Mouse (Mus musculus) neural tube, embryonic 10.5 days (tissue): Measurements from ENCODE around the gene Cers6.

ENCODE experiments used
- DNase-seq: peaks from one replicate; pipeline ENCODE4 v3.0.0-alpha.2; 2017; ENCODE audit warnings: low spot score; ENCODE audit errors: extremely low spot score

Gene Cers6

DNA sequence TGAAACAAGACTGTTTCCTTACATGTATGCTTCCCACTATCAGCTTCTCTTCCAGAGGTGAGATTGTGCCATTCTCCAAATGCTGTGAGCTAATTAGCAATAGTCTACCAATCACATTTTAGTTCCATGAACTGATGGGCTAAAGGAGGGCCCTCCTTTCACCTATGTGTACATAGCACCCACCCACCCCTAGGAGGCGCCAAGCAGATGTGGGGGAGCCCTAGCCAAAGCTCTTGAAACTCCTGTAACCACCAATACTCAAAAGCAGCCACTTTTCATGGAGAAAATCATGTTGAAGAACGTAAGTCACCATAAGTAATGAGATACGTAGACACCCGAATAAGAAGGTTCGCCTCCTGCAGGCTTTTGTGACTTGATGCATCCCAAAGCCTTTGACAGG lies 251.4 kb downstream of the Cers6 start:
- DNase-seq = no peak

DNA sequence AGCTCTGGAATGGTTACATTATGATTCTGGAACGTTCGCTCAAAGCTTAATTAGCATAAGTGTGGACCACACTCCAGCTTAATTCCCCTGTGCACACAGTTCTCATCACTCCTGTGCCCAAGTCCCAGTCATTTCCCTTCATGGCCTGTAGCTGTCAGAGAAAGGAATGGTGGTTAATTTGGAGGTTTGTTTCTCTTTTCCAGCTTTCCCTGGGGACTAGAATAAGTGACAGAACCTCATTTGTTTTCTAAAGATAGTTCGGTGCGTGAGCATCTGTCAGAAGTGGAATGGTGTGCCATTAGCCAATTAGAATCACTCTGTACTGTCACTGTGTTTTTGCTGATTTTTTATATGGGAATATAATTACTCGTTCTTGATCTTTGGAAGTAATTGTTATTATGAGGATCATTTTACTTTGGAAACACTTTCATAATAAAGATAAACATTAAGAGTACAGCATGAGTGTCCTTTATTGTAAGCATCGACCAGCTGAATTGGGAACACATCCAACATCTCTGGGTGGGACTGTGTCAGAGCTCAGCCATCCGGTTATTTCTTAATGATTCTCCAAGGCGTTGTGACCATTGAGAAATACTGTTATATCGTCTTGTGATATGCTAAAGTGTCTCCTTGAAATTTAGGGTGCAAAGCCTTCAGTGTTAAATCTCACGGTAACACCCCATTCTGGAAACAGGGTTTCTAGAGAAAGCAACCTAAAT lies 252.7 kb downstream of the Cers6 start:
- no peak for DNase-seq

DNA sequence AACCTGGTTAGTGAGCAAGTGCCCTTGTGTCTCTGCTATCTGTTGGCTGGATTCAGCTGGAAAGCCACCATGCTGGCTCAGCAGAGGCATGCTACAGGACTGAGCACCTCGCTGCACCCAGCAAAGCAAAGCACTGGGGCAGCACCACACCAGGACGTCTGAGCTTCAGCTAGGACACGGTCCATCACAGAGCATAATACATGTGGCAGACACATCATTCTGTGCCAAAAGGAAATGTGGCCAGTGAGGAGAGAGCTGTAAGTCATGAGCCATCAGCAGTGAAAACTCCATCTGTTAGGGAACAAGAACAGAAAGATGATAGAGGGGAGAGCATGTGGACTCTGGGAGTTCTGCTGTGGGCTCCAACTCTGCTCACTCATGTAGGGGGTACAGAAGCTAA lies 254.7 kb downstream of the Cers6 start:
- DNase-seq = no peak

DNA sequence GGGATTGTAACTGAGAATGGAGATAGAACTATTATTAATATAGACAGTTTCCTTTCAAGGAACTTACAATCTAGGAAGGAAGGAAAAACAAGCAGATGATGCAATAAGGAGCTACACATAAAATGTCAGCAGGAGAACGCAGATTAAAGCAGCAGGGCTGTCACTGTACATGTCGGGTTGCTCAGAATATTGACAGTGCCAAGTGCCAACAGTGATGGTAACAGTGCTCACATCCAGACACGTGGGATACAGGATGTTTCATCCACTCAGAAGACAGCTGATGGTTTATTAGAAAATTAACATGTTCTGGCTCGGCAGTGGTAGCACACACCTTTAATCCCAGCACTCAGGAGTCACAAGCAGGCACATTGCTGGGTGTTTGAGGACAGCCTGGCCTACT lies 255.5 kb downstream of the Cers6 start:
- DNase-seq = no peak

DNA sequence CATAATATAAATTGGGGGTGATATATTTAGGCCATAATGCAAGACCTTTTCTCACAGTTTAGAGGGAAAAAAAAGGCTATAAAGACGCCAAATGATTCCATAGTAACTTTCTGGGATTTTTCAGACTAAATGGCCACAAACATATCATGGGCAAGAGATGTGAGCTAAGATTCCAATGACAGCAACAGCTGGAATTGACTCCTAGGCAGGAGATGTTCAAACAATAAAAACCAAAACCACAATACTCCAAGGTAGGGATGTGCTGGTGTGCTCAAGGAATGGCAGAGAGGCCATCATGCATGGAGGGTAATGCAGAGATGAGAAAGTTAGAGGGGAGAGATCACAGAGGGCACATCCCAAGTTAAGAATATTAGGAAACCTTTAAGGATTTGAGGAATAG lies 257.8 kb downstream of the Cers6 start:
- no peak for DNase-seq

DNA sequence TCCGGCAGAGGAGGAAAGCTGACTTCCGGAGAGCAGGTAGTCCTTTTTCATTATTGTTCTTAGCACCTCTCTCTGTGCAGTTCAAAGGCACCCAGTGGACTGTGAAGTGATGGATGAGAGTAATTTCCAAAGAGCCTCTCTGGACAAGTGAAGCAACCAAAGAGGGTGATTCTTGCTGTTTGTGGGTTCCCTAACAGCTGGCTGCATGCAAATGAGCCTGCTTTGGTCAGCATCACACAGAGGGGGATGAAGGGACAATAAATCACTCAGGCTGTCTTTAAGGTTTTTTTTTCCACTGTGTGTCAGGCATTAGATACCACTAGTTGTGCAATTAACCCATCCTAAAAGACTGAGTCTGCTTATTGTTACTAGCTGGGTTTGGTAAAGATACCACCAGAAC lies 258.5 kb downstream of the Cers6 start:
- no peak for DNase-seq

DNA sequence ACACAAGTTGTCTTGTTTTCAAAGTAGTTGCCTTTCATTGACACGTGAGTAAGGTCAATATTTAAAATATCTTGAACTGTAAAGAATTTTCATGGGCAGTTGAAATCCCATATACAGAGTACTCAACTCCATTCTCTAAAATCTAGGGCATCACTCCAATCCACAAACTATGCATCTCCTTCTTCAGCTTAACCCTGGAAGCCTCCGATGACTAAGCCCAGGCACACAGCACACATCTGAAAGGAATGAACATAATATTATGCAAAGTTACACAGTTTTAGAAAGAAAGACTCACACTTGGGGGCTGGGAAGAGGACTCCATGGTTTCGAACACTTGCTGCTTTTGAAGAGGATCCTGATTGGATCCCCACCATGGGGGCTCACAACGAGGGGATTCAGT lies 260.4 kb downstream of the Cers6 start:
- no peak for DNase-seq

DNA sequence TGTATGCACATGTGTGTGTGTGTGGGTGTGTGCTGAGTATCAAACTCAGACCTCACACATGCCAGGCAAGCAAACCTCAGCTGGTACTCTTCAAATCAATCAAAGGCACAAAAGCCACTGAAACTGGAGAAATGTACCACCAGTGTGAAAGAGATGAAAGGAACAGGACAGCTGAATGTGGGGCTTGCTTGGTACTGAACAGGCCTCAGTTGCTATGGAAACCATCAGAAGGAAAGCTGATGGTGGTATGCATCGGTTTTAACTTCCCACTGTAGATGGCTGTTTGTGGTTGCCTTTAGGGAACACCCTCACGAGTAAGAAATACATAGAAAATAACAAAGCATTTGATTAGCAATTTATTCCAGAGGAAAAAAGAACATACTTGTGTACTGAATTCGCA lies 264.2 kb downstream of the Cers6 start:
- no peak for DNase-seq

DNA sequence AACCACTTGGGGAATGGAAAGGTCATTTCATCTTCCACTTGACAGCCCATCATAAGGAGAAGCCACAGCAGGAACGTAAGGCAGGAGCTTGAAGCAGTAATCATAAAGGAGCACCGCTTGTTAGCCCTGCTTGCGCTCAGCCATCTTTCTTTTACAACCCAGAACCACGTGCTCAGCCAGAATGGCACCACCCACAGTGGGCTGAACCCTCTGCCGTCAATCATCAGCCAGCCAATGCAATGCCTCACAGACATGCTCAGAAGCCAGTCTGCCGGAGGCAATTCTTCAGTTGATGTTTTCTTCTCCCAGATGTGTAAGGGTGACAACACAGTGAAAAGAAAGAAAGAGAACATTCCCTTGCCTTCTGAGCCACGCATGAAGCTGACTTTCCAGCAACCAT lies 267.1 kb downstream of the Cers6 start:
- DNase-seq = no peak

DNA sequence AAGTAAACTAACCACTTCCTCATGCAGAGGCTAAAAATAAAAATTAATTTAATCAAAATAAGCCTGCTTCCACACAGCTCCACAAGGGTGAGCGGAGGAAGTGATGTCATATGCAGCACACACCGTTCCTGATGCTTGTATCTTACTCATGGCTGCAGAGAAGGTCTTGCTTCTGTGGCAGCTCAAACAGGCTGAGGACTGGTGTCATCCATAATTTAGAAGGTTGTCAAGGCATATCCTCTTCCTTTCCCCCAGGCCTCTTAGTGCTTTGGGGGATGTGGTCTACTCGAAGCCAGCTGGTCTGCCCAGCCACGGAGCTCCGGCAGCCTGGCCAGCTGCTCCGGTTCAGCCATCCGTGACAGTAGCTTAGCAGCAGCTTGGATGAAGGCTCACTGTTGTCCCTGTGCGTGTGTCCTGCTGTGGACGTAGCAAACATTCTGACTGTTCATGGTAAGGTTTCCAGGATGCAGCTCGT lies 267.7 kb downstream of the Cers6 start:
- peak; percentile 63 for DNase-seq

DNA sequence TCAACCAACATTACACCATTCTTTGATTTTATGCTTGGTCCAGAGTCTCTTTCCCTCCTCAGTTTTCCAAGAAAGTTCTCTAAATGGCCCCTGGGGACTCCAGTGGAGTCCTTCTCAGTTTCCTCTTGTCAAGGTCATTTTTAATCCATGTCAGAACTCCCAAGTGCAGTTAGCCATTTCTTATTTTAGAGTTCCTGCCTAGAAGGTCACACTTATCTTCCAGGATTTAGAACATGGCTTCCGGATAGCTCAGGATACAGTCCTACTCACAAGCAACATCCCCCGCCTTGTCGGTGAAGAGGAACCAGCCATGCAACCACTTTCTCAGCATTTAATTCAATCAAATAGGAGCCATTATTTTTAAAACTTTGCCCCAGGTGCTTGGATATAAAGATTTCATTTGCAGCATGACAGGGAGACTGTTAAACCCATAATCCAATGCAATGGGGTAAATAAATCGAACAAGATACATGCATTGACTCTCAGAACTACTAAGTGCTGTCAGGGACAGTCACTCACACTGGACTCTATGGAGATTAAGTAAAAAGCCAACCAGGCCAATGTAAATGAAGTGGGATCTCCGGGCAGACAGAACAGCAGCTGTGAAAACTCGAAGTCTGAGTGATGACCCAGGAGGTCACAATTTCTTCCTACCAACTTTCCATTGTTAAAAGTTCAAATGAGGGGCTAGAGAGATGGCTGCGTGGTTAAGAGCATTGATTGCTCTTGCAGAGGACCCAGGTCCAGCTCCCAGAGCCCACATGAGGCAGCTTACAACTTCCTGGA lies 268.4 kb downstream of the Cers6 start:
- DNase-seq = no peak

DNA sequence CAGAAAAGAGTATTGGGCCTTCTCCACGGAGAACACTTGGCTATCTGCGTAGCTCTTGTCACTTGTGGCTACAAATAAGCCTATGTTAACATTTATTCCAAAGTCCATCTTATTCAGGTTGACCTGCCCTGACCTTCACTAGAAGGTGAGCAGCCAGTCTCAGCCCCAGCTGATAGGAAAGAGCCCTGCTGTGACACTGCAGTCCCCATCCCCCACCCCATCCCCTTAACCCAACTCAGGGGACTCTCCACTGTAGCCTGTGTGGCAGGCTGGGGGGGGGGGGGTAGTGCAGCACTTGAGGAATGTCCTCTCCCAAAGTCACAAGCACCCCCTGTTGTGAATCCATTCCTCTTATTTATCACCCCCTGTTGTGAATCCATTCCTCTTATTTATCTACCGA lies 270.8 kb downstream of the Cers6 start:
- no peak for DNase-seq

DNA sequence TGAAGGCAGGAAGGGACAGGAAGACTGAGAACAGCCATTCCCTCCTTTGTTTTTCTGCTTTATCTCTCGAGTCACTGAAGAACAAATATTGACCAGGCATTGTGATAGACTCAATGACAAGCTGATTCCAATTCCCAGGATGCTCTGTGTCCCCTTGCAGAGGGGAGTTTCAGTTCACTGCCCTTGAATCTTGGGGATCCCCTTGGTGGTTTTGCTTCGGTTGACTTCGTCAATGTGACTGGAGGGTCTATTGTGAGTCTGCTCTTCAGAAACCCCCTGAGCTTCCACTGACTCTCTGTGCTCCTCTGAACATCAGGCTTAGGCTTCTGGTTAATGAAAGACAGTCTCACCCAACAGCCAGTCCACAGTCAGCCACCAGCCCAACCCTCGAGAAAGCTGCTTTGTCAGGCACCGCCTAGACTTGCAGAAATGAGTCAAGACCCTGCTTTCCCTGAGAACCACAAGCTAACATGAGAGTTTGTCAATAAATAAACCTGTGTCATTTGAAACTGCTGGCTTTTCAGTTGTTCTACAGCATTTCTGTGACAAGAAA lies 271.3 kb downstream of the Cers6 start:
- DNase-seq = no peak

DNA sequence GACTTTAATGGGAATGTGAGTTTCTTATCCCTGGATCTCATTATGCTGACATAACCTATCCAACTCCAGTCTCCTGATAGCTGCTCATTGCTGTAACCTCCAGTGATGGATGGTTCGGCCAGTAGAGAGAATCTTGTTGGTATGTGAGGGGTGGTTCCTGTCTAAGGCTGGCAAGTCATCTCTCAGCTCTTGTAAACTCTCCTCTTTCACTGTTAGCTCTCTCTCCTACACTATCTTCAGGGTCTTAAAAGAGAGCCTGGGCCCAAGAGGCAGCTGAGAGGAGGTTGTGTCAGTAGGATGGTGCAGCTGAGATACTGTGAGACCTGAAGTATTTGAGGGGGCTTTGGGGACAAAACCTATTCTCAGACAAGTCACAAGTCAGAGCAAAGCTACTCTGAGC lies 272.9 kb downstream of the Cers6 start:
- DNase-seq = no peak

DNA sequence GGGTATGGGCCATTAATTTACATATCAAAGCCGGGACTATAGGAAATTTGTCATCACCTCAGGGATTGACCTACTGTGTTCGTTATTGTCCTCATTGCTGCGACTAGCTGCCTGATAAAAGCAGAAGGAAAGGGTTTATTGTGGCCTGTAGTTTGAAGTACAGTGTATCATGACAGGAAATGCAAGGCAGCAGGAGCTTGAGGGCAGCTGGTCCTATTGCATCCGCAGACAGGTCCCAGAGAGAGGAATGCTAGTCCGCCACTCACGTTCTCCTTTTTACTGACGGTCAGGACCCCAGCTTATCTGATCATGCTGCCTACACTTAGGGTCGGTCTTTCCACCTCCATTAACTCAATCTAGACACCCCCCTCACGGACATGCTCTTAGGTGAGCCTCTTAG lies 273.7 kb downstream of the Cers6 start:
- DNase-seq = no peak

DNA sequence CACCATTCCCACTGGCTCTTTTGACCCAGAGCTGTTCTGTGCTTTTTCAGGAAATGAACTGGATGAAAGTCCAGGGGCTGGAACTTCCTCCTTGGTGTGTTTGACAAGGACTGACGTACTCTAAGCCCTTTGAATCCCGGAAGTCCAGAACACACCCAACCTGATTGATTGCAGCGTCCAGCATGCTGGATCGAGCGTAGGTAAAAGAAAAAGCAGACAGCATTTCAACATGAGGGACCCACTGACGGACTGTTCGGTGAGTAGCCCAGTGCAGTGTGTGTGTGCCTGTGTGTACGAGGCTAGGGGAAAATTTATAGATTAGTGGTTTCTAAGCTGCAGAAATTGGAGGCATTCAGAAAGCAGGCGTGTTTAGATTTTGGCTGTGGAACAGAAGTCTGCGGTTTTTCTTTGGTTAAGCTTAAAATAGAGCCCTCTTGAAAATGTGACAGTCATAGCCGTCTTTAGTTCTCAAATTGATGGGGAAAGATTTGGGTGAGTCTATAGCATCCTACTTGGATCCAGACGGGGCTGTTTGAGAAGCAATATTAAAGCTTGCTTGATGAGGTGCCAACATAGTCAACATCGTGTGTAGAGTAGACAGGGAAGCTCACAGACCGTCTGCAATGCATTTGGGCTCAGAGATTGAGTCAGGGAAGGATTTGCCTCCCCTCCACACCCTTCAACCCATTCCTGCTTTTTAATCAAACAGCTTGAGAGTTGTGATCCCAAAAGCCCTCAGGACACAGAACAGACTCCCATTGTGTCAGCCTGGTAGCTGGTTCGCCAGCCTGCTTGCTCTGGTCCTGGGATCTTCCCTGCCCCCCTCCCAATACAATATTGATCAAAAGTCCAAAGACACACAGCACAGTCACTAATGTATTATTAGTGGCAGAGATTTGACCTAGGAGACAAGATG lies 274.7 kb downstream of the Cers6 start, which contains the start of gene Nostrin:
Nostrin (plus strand) TSS at position 140 of the 916 bp plus-strand sequence.
- no peak for DNase-seq

DNA sequence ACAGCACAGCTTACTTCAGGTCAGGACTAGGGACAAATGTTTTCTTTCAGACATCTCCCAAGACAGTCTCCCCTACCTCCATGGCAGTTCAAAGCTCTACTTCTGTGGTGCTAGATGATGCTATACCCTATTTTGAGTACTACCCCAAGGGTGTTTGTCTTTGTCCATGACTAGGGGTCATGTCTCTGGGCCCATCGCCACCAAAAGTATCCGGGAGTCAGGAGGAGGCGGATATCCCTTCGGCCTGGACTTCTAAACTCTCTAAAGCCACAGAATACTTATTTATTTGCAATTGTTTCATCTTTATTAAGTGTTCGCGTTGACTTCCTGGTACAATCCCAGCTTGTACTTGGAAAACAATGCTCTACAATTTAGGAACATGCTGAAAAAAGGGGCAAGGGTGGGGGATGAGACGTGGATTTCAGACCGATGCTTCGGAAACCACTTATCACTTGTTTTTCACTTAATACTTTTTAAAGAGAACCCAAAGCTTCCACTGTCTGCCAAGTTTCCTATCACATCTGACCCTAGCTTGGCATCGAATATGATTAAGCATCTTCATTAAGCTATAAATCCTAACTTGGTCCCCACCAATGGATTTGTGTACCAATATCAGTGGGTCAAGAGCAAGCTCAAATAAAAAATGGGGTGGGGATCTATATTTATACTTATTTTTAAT lies 276.3 kb downstream of the Cers6 start:
- DNase-seq = no peak

DNA sequence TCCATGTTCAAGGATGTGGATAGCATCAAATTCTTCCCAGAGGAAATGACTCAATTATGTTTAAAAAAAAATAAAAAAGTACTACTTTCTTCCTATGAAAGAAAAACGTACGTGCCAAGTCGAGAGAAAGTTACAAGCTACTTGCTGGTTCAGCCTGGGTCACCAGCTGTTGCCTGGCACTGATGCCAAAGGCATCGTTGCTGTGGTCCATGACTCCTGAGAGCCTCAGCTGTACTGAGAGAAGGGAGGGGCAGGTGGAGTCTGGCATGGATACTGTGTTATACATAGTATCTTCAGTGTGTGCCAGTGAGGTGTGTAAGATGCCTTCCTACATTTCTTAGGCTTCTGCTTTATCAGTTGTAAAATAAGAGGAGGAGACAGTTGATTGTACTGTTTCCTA lies 277.5 kb downstream of the Cers6 start:
- no peak for DNase-seq

DNA sequence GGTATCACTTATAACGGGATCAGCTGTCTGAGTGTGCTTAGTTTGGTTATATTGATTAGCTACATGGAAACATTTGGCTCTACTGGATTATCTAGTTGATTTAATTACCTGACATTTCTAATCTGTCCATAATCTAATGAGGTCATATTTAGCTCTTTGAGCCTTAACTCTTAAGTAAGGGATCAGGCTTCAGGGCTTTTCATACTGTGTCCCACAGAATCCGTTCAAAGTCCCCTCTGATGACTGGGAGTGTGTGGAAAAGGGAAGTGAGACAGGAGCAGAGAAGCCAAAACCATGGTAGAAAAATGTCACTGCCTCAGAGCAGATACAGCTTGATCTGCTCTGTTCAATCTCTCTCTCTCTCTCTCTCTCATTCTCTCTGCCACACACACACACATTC lies 279.0 kb downstream of the Cers6 start:
- DNase-seq = no peak

DNA sequence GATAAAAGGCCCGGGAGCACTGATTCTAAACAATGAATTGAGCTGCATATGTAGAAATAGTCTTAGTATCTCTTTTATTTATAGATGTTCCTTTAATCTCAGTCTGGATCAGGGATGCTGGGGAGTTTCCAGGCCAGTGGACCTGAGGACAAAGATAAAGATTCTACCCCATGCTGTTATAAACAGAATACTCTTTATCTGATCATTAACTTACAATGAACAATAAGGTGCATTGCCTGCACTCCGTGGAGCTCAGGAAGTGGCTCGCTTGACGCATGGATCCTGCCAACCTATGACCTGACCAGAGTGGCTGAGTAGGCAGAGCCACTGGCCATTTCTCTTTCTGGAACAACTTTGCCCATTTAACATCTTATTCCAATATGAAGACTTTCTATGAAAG lies 279.6 kb downstream of the Cers6 start:
- DNase-seq = no peak

DNA sequence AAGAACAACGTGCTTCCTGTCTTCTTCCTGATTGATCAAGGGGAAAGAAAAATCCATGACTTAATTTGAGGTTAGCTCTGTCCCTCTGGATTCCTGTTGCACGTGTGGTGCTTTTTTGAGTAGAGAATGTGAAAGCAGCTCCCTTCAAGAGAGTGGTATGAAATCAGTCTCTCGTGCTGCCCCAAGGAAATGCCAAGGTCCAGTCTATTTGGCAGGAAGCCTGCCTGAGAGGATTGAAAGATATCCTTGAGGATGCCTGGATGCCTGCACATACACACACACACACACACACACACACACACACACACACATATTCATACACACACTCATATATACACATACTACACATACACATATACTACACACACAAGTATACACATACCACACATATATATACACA lies 287.4 kb downstream of the Cers6 start:
- DNase-seq = no peak
